8 mouse cellular contexts compared by ENCODE assay signal in the genomic region with DNA sequence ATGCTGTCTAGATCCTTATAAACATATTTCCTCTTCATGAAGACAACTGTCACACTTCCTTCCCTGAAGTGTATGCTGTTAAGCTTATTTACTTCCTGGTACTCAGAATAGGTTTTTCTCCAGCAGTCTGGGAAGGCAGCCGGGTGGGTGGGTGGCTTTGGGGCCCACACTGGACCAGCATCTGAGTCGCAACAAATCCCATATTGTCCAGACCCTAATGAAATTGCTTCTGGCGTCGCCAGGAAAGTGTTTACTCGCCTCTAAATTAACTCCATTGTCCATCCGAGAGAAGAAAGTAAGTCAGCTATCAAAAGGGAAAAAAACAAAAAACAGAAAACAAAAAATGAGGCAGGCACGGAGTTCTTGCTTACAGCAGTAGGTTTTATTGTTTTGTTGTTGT.
DNase-seq lines count a peak whose midpoint lies in the region; ATAC-seq lines count a peak whose summit lies in the region.

No protein-coding gene starts in this region.

- peak overlapping the region; percentile 86 for H3K4me2 ChIP-seq in heart, embryonic 15.5 days
- peak overlapping the region; percentile 65 for H3K4me2 ChIP-seq in hindbrain, embryonic 11.5 days (replicated peaks; ENCODE audit: low read depth, low read length)
- peak overlapping the region; percentile 62 for H3K4me2 ChIP-seq in midbrain, embryonic 13.5 days (replicated peaks)

- H3K36me3 ChIP-seq in heart, embryonic 15.5 days, result no peaks in the 10 kb centered on the region
- no peaks in the 10 kb centered on the region for H3K36me3 ChIP-seq in hindbrain, embryonic 11.5 days (ENCODE audit: control insufficient read depth, insufficient read depth, low read length)
- H3K36me3 ChIP-seq in midbrain, embryonic 13.5 days, result no peaks in the 10 kb centered on the region

- H3K9ac ChIP-seq in heart, embryonic 15.5 days, result peak overlapping the region; percentile 58
- H3K9ac ChIP-seq in hindbrain, embryonic 11.5 days (ENCODE audit: low read depth, low read length), result peak overlapping the region; percentile 75; the same call in 1 of the 2 replicates
- peak overlapping the region; percentile 64; the same call in 1 of the 2 replicates for H3K9ac ChIP-seq in midbrain, embryonic 13.5 days (replicated peaks)

- peak overlapping the region; percentile 79; the same call in 1 of the 2 replicates for H3K27ac ChIP-seq in heart, embryonic 15.5 days
- H3K27ac ChIP-seq in hindbrain, embryonic 11.5 days (ENCODE audit: low read depth, low read length), result peak overlapping the region; percentile 70; the same call in 1 of the 2 replicates
- H3K27ac ChIP-seq in midbrain, embryonic 13.5 days, result peak overlapping the region; percentile 91

- H3K9me3 ChIP-seq in heart, embryonic 15.5 days (replicated peaks), result no peaks in the 10 kb centered on the region
- H3K9me3 ChIP-seq in hindbrain, embryonic 11.5 days (ENCODE audit: control insufficient read depth, low read length), result no peaks in the 10 kb centered on the region
- H3K9me3 ChIP-seq in midbrain, embryonic 13.5 days, result no peaks in the 10 kb centered on the region

- no peak for DNase-seq in heart, postnatal 14 days
- DNase-seq in embryo, embryonic 9.5 days (ENCODE audit: extremely low spot score), result peak; percentile 41
- DNase-seq in hindbrain, embryonic 11.5 days (ENCODE audit: low spot score), result peak; percentile 35
- DNase-seq in B cell, adult 2 months, result no peak
- no peak for DNase-seq in gastrocnemius, adult 8-10 months (ENCODE audit: low spot score in 2 of 2)
- DNase-seq in lung, postnatal 14 days, result no peak

- H3K4me3 ChIP-seq in heart, embryonic 15.5 days, result peak overlapping the region; percentile 53
- peak overlapping the region; percentile 33 for H3K4me3 ChIP-seq in hindbrain, embryonic 11.5 days (ENCODE audit: low read depth, low read length)
- peak overlapping the region; percentile 33 for H3K4me3 ChIP-seq in midbrain, embryonic 13.5 days (replicated peaks)

- intact Hi-C loops in heart, postnatal 14 days (cut with DNase I), result no loop called here

- peaks cover 15% of the 10 kb centered on the region for H3K4me1 ChIP-seq in heart, embryonic 15.5 days (replicated peaks)
- no peaks in the 10 kb centered on the region for H3K4me1 ChIP-seq in hindbrain, embryonic 11.5 days (replicated peaks; ENCODE audit: control insufficient read depth, insufficient read depth, low read length)
- H3K4me1 ChIP-seq in midbrain, embryonic 13.5 days (replicated peaks), result peaks cover 27% of the 10 kb centered on the region

- no peaks in the 10 kb centered on the region for H3K27me3 ChIP-seq in heart, embryonic 15.5 days
- H3K27me3 ChIP-seq in hindbrain, embryonic 11.5 days (ENCODE audit: control insufficient read depth, insufficient read depth, low read length), result no peaks in the 10 kb centered on the region
- H3K27me3 ChIP-seq in midbrain, embryonic 13.5 days, result no peaks in the 10 kb centered on the region

- 30% methylated on average over 7 of the region's 7 CpGs for WGBS in heart, embryonic 15.5 days
- WGBS in hindbrain, embryonic 11.5 days, result 10% methylated on average over 7 of the region's 7 CpGs
- WGBS in midbrain, embryonic 13.5 days, result 4% methylated on average over 7 of the region's 7 CpGs

- ATAC-seq in heart, embryonic 15.5 days (replicated peaks; ENCODE audit: insufficient number of reproducible peaks, insufficient read depth, low FRiP score, low read depth), result no peak
- peak; percentile 23; the same call in 1 of the 2 replicates for ATAC-seq in hindbrain, embryonic 11.5 days (ENCODE audit: low FRiP score)
- ATAC-seq in midbrain, embryonic 13.5 days, result no peak

Comparison
In these comparisons a context has a peak if more than half of its experiments do, and no peak if none do; other contexts are left out.
1. DNase-seq: peak in embryo, embryonic 9.5 days (single experiment) and hindbrain, embryonic 11.5 days (single experiment); none in heart, postnatal 14 days (0 of 2), B cell, adult 2 months (0 of 2), gastrocnemius, adult 8-10 months (0 of 2) and lung, postnatal 14 days (single experiment).
2. Peak in every context shown above with its lines, with median percentiles within 50 percentile points of each other: H3K27ac ChIP-seq, H3K4me2 ChIP-seq, H3K4me3 ChIP-seq and H3K9ac ChIP-seq.